Mouse (Mus musculus) heart, embryonic 16.5 days (tissue): ENCODE measurements around the gene Yif1a. TPM values are rescaled to one million over a fixed set of nuclear protein-coding genes. Genes with fewer than 3 reads are reported as not detected.

Experiments used
- ATAC-seq: fragments of 200-750 bp; cut with Nextera tagmentation; replicated peaks from 2 replicates; pipeline ENCODE4 v1.8.0; 2017; ENCODE audit warnings: moderate number of reproducible peaks; ENCODE audit not compliant: insufficient read depth, low FRiP score; ENCODE audit errors: extremely low read depth
- H3K27ac ChIP-seq: fragments of 300-500 bp; sonication (generic); 2 replicates; pipeline ENCODE4 v1.5.1; 2014; ENCODE audit warnings: mild to moderate bottlenecking, low read length, control low read depth, moderate library complexity
- H3K27me3 ChIP-seq: fragments of 300-500 bp; sonication (generic); 2 replicates; pipeline ENCODE4 v1.6.1; 2014; ENCODE audit warnings: low read length, mixed read lengths; ENCODE audit not compliant: control insufficient read depth, insufficient read depth
- H3K36me3 ChIP-seq: fragments of 300-500 bp; sonication (generic); 2 replicates; pipeline ENCODE4 v1.6.1; 2014; ENCODE audit not compliant: control insufficient read depth, insufficient read depth
- H3K4me1 ChIP-seq: fragments of 300-500 bp; sonication (generic); 2 replicates; pipeline ENCODE4 v1.6.1; 2014; ENCODE audit warnings: low read length, mixed read lengths; ENCODE audit not compliant: control insufficient read depth, insufficient read depth
- H3K4me2 ChIP-seq: fragments of 300-500 bp; sonication (generic); 2 replicates; pipeline ENCODE4 v1.6.1; 2014; ENCODE audit warnings: low read depth, mild to moderate bottlenecking, control low read depth, low read length
- H3K4me3 ChIP-seq: fragments of 300-500 bp; sonication (generic); 2 replicates; pipeline ENCODE4 v1.5.1; 2014; ENCODE audit warnings: mild to moderate bottlenecking, control low read depth, low read length
- H3K9ac ChIP-seq: fragments of 300-500 bp; sonication (generic); 2 replicates; pipeline ENCODE4 v1.6.1; 2014; ENCODE audit warnings: low read length, control low read depth
- H3K9me3 ChIP-seq: fragments of 300-500 bp; sonication (generic); replicated peaks from 2 replicates; pipeline ENCODE4 v1.6.1; 2016; ENCODE audit warnings: low read length; ENCODE audit not compliant: control insufficient read depth
- WGBS: fragments of 180-500 bp; shearing (Covaris S2); extraction: QIAGEN DNeasy Blood & Tissue Kit; methylation state at CpG from one replicate; pipeline ENCODE4 v1.1.7; 2014; 5-methylcytosine and 5-hydroxymethylcytosine counted together
- polyA plus RNA-seq: library from polyadenylated mRNA; unstranded; fragments of >200 nt; fragmentation: Nextera tagmentation; extraction: Ambion mirVana; gene quantifications from 2 replicates; pipeline ENCODE4 v1.2.1, GENCODE M21; 2015

The Yif1a gene
- polyA plus RNA-seq, 1 experiment from 2014 or later, result 94.1 TPM

GRCm38 (mm10) chr19:5049325-5049724 is 39.0 kb upstream of the Yif1a start:
- peaks cover 29% of the 10 kb centered on the region for H3K4me1 ChIP-seq
- no peak for ATAC-seq
- no peaks in the 10 kb centered on the region for H3K9me3 ChIP-seq
- H3K36me3 ChIP-seq, result peaks cover 12% of the 10 kb centered on the region; the same call in 1 of the 2 replicates
- no peak overlapping the region for H3K4me3 ChIP-seq
- H3K4me2 ChIP-seq, result no peak overlapping the region
- no peak overlapping the region for H3K27ac ChIP-seq
- 85% methylated on average over 6 of the region's 6 CpGs for WGBS
- H3K27me3 ChIP-seq, result peaks cover 16% of the 10 kb centered on the region
- H3K9ac ChIP-seq, result no peak overlapping the region

GRCm38 (mm10) chr19:5050047-5050905 is 38.1 kb upstream of the Yif1a start, which contains the start of gene Rin1:
Gene Rin1 (plus strand): TSS chr19:5050481.
- Histone ChIP-seq H3K36me3 (peaks cover 12% of the 10 kb centered on the region; the same call in 1 of the 2 replicates), H3K27me3 (peaks cover 16% of the 10 kb centered on the region), H3K9ac (peak within 1 kb of the TSS; percentile 55), H3K4me2 (peak within 1 kb of the TSS; percentile 51), H3K27ac (peak within 1 kb of the TSS; percentile 9; the same call in 1 of the 2 replicates), H3K9me3 (no peaks in the 10 kb centered on the region), H3K4me1 (peaks cover 29% of the 10 kb centered on the region), H3K4me3 (peak within 1 kb of the TSS; percentile 36)
- 19% methylated on average over 13 of the region's 14 CpGs for WGBS
- ATAC-seq, result peak; percentile 65

GRCm38 (mm10) chr19:5051031-5051430 is 37.3 kb upstream of the Yif1a start:
- peaks cover 12% of the 10 kb centered on the region; the same call in 1 of the 2 replicates for H3K36me3 ChIP-seq
- peaks cover 16% of the 10 kb centered on the region for H3K27me3 ChIP-seq
- WGBS, result 5% methylated on average over 17 of the region's 17 CpGs
- 0 out of 2 replicates have a peak, but pooled peaks have one; percentile 18 for ATAC-seq
- H3K4me1 ChIP-seq, result peaks cover 29% of the 10 kb centered on the region
- peak overlapping the region; percentile 36 for H3K4me3 ChIP-seq
- peak overlapping the region; percentile 51 for H3K4me2 ChIP-seq
- H3K9ac ChIP-seq, result peak overlapping the region; percentile 55
- H3K9me3 ChIP-seq, result no peaks in the 10 kb centered on the region
- H3K27ac ChIP-seq, result peak overlapping the region; percentile 4; the same call in 1 of the 2 replicates

- H3K4me3 ChIP-seq, result peak overlapping the region; percentile 36; the same call in 1 of the 2 replicates
- H3K4me1 ChIP-seq, result peaks cover 31% of the 10 kb centered on the region
- H3K9ac ChIP-seq, result peak overlapping the region; percentile 39; the same call in 1 of the 2 replicates
- peak overlapping the region; percentile 51 for H3K4me2 ChIP-seq
- no peak overlapping the region for H3K27ac ChIP-seq
- H3K36me3 ChIP-seq, result peaks cover 9% of the 10 kb centered on the region; the same call in 1 of the 2 replicates
- H3K9me3 ChIP-seq, result no peaks in the 10 kb centered on the region
- peaks cover 16% of the 10 kb centered on the region for H3K27me3 ChIP-seq
- no peak for ATAC-seq
- WGBS, result 65% methylated on average over 3 of the region's 3 CpGs
These were observed 36.8 kb upstream of the Yif1a start for GRCm38 (mm10) chr19:5051515-5051914.

- no peak overlapping the region; the same call in 1 of the 2 replicates for H3K4me2 ChIP-seq
- no peaks in the 10 kb centered on the region for H3K9me3 ChIP-seq
- peaks cover 16% of the 10 kb centered on the region for H3K27me3 ChIP-seq
- H3K4me3 ChIP-seq, result no peak overlapping the region
- ATAC-seq, result no peak
- H3K36me3 ChIP-seq, result 0 out of 2 replicates have a peak, but pooled peaks cover 3% of the 10 kb centered on the region
- peak overlapping the region; percentile 34; the same call in 1 of the 2 replicates for H3K9ac ChIP-seq
- no peak overlapping the region for H3K27ac ChIP-seq
- WGBS, result 38% methylated on average over 25 of the region's 25 CpGs
- peaks cover 34% of the 10 kb centered on the region for H3K4me1 ChIP-seq
These were observed 36.0 kb upstream of the Yif1a start for GRCm38 (mm10) chr19:5052166-5052822.

- no peak for ATAC-seq
- no peak overlapping the region for H3K4me2 ChIP-seq
- 0 out of 2 replicates have a peak, but pooled peaks cover 3% of the 10 kb centered on the region for H3K36me3 ChIP-seq
- H3K27me3 ChIP-seq, result peaks cover 16% of the 10 kb centered on the region
- no peak overlapping the region for H3K4me3 ChIP-seq
- H3K4me1 ChIP-seq, result peaks cover 34% of the 10 kb centered on the region
- no peak overlapping the region for H3K9ac ChIP-seq
- no peaks in the 10 kb centered on the region for H3K9me3 ChIP-seq
- 69% methylated on average over 17 of the region's 17 CpGs for WGBS
- no peak overlapping the region for H3K27ac ChIP-seq
These were observed 35.5 kb upstream of the Yif1a start for GRCm38 (mm10) chr19:5052853-5053252.

GRCm38 (mm10) chr19:5053909-5054308 is 34.4 kb upstream of the Yif1a start:
- no peaks in the 10 kb centered on the region for H3K9me3 ChIP-seq
- no peaks in the 10 kb centered on the region for H3K36me3 ChIP-seq
- H3K9ac ChIP-seq, result no peak overlapping the region
- 37% methylated on average over 9 of the region's 9 CpGs for WGBS
- ATAC-seq, result no peak
- no peak overlapping the region for H3K27ac ChIP-seq
- H3K27me3 ChIP-seq, result peaks cover 16% of the 10 kb centered on the region
- H3K4me3 ChIP-seq, result no peak overlapping the region
- peaks cover 40% of the 10 kb centered on the region for H3K4me1 ChIP-seq
- H3K4me2 ChIP-seq, result no peak overlapping the region

GRCm38 (mm10) chr19:5056251-5056650 is 32.1 kb upstream of the Yif1a start:
- H3K4me3 ChIP-seq, result no peak overlapping the region
- H3K4me1 ChIP-seq, result peaks cover 46% of the 10 kb centered on the region
- H3K27me3 ChIP-seq, result peaks cover 16% of the 10 kb centered on the region
- H3K9ac ChIP-seq, result no peak overlapping the region
- no peak overlapping the region for H3K27ac ChIP-seq
- ATAC-seq, result no peak
- WGBS, result 16% methylated on average over 6 of the region's 6 CpGs
- H3K36me3 ChIP-seq, result no peaks in the 10 kb centered on the region
- H3K9me3 ChIP-seq, result no peaks in the 10 kb centered on the region
- no peak overlapping the region for H3K4me2 ChIP-seq
